In genomic region chr5:124943793-124944383, GRCm38 (mm10) we compare ENCODE assay signal across 8 mouse cellular contexts. TPM values are rescaled to one million over a fixed set of nuclear protein-coding genes. Genes with fewer than 3 reads are reported as not detected.
DNase-seq lines count a peak whose midpoint lies in the region; ATAC-seq lines count a peak whose summit lies in the region.

No protein-coding gene starts in this region.

- H3K36me3 ChIP-seq in heart, embryonic 12.5 days: no peaks in the 10 kb centered on the region

- H3K27me3 ChIP-seq in heart, embryonic 12.5 days (replicated peaks): no peaks in the 10 kb centered on the region

- no peak for ATAC-seq in heart, embryonic 12.5 days (ENCODE audit: insufficient number of reproducible peaks, low FRiP score)
- peak; percentile 43; the same call in 1 of the 2 replicates for ATAC-seq in erythroblast, adult 5-6 weeks (replicated peaks; ENCODE audit: low FRiP score, poor library complexity, severe bottlenecking)
- 0 out of 2 replicates have a peak, but pooled peaks have one; percentile 50 for ATAC-seq in monocyte, adult 5-6 weeks (replicated peaks; ENCODE audit: insufficient number of reproducible peaks, low FRiP score, low TSS enrichment, poor library complexity, severe bottlenecking)

- no peak overlapping the region for H3K27ac ChIP-seq in heart, embryonic 12.5 days (ENCODE audit: poor library complexity, severe bottlenecking)

- DNase-seq in heart, adult 18-20 months: peak; percentile 45 to 78
- DNase-seq in 3134 (ENCODE audit: extremely low read depth, insufficient read length, low spot score): peak; percentile 52
- peak; percentile 73 for DNase-seq in T-cell, adult 2 months (ENCODE audit: low spot score)
- DNase-seq in kidney, postnatal 14 days: peak; percentile 62
- DNase-seq in thymus, postnatal 4 days: peak; percentile 86

- peaks cover 7% of the 10 kb centered on the region; the same call in 1 of the 2 replicates for H3K4me1 ChIP-seq in heart, embryonic 12.5 days (replicated peaks)

- no peak overlapping the region for H3K4me2 ChIP-seq in heart, embryonic 12.5 days

- WGBS in heart, embryonic 12.5 days: 60% methylated on average over 12 of the region's 12 CpGs

- 0 out of 2 replicates have a peak, but pooled peaks cover 2% of the 10 kb centered on the region for H3K9me3 ChIP-seq in heart, embryonic 12.5 days (replicated peaks)

- H3K9ac ChIP-seq in heart, embryonic 12.5 days: no peak overlapping the region

- no peak overlapping the region for H3K4me3 ChIP-seq in heart, embryonic 12.5 days

RNA-seq across cellular contexts. Expression of gene Rflna, which starts 59.1 kb away (rescaled TPM):
- total RNA-seq in heart, adult 18-20 months (2021): under 1 TPM; 0.18 to 0.20 TPM
- 1.2 and 1.6 TPM in 2 replicates for polyA plus RNA-seq in heart, embryonic 12.5 days (2016; fragmentation: Nextera tagmentation; extraction: Ambion mirVana)
- not detected in 2 replicates for total RNA-seq in erythroblast, adult 5-6 weeks (2015; ENCODE audit: low replicate concordance)
- total RNA-seq in erythroblast, adult 5-6 weeks (2017; ENCODE audit: low replicate concordance): not detected in 2 replicates
- total RNA-seq in monocyte, adult 5-6 weeks (2017): not detected in 3 replicates
